Mouse (Mus musculus) limb, embryonic 11.5 days (tissue): ENCODE data around the gene Ift81. TPM values are rescaled to one million over a fixed set of nuclear protein-coding genes. Genes with fewer than 3 reads are reported as not detected.

ENCODE experiments used
- ATAC-seq: fragments of 200-750 bp; cut with Nextera tagmentation; 2 replicates; pipeline ENCODE4 v1.8.0; 2017; ENCODE audit warnings: low read depth; ENCODE audit not compliant: insufficient number of reproducible peaks, low FRiP score, low TSS enrichment
- DNase-seq: peaks from one replicate; pipeline ENCODE4 v3.0.0-alpha.2; 2015; ENCODE audit warnings: low spot score
- H3K27ac ChIP-seq: fragments of 300-500 bp; sonication (generic); replicated peaks from 2 replicates; pipeline ENCODE4 v1.5.1; 2014; ENCODE audit warnings: low read depth, mild to moderate bottlenecking, low read length
- H3K27me3 ChIP-seq: fragments of 300-500 bp; sonication (generic); 2 replicates; pipeline ENCODE4 v1.6.1; 2014; ENCODE audit warnings: mild to moderate bottlenecking, low read length, mixed read lengths; ENCODE audit not compliant: control insufficient read depth, insufficient read depth
- H3K36me3 ChIP-seq: fragments of 300-500 bp; sonication (generic); 2 replicates; pipeline ENCODE4 v1.6.1; 2014; ENCODE audit warnings: mild to moderate bottlenecking, low read length, moderate library complexity, mixed read lengths; ENCODE audit not compliant: control insufficient read depth, insufficient read depth
- H3K4me1 ChIP-seq: fragments of 300-500 bp; sonication (generic); 2 replicates; pipeline ENCODE4 v1.6.1; 2014; ENCODE audit warnings: low read length, mixed read lengths; ENCODE audit not compliant: control insufficient read depth, insufficient read depth
- H3K4me2 ChIP-seq: fragments of 300-500 bp; sonication (generic); 2 replicates; pipeline ENCODE4 v1.6.1; 2014; ENCODE audit warnings: low read depth, mild to moderate bottlenecking, moderate library complexity; ENCODE audit not compliant: severe bottlenecking
- H3K4me3 ChIP-seq: fragments of 300-500 bp; sonication (generic); 2 replicates; pipeline ENCODE4 v1.5.1; 2014; ENCODE audit warnings: low read depth, low read length
- H3K9ac ChIP-seq: fragments of 300-500 bp; sonication (generic); 2 replicates; pipeline ENCODE4 v1.6.1; 2014; ENCODE audit warnings: mild to moderate bottlenecking, low read length
- H3K9me3 ChIP-seq: fragments of 300-500 bp; sonication (generic); 2 replicates; pipeline ENCODE4 v1.6.1; 2016; ENCODE audit warnings: low read length; ENCODE audit not compliant: control insufficient read depth
- WGBS: fragments of 180-500 bp; shearing (Covaris S2); extraction: QIAGEN DNeasy Blood & Tissue Kit; methylation state at CpG from one replicate; pipeline ENCODE4 v1.1.7; 2014; 5-methylcytosine and 5-hydroxymethylcytosine counted together
- polyA plus RNA-seq: library from polyadenylated mRNA; unstranded; fragments of >200 nt; fragmentation: Nextera tagmentation; extraction: Ambion mirVana; gene quantifications from 2 replicates; pipeline ENCODE4 v1.2.1, GENCODE M21; 2014

Ift81 gene
- 39.6 and 41.6 TPM in 2 replicates for polyA plus RNA-seq

GRCm38 (mm10) chr5:122613908-122614732, at the start of gene Ift81:
Gene Ift81 (minus strand): TSS chr5:122614518.
- DNase-seq = peak; percentile 98
- Histone ChIP-seq H3K9ac (peak within 1 kb of the TSS; percentile 89), H3K36me3 (no peaks in the 10 kb centered on the region), H3K27ac (peak within 1 kb of the TSS; percentile 75; the same call in 1 of the 2 replicates), H3K27me3 (no peaks in the 10 kb centered on the region), H3K4me3 (peak within 1 kb of the TSS; percentile 83), H3K4me1 (0 out of 2 replicates have a peak, but pooled peaks cover 4% of the 10 kb centered on the region), H3K4me2 (peak within 1 kb of the TSS; percentile 67), H3K9me3 (no peaks in the 10 kb centered on the region)
- ATAC-seq = peak; percentile 87
- 2% methylated on average over 67 of the region's 67 CpGs for WGBS

- Histone ChIP-seq H3K9me3 (no peaks in the 10 kb centered on the region), H3K27me3 (no peaks in the 10 kb centered on the region), H3K4me1 (no peaks in the 10 kb centered on the region), H3K4me3 (no peak overlapping the region), H3K9ac (no peak overlapping the region), H3K36me3 (no peaks in the 10 kb centered on the region), H3K27ac (no peak overlapping the region), H3K4me2 (no peak overlapping the region)
- DNase-seq (no peak), ATAC-seq (no peak)
- 94% methylated on average over 6 of the region's 6 CpGs for WGBS
Measured at GRCm38 (mm10) chr5:122662501-122662900, 48.2 kb upstream of the Ift81 start.

GRCm38 (mm10) chr5:122656808-122657207, 42.5 kb upstream of the Ift81 start:
- Histone ChIP-seq H3K9ac (no peak overlapping the region), H3K4me3 (no peak overlapping the region), H3K4me2 (no peak overlapping the region), H3K36me3 (no peaks in the 10 kb centered on the region), H3K4me1 (peaks cover 5% of the 10 kb centered on the region; the same call in 1 of the 2 replicates), H3K9me3 (no peaks in the 10 kb centered on the region), H3K27me3 (no peaks in the 10 kb centered on the region), H3K27ac (no peak overlapping the region)
- DNase-seq (no peak), ATAC-seq (no peak)
- 89% methylated on average over 12 of the region's 12 CpGs for WGBS

- WGBS = 60% methylated on average over 5 of the region's 5 CpGs
Measured at GRCm38 (mm10) chr5:122654268-122654573, 39.9 kb upstream of the Ift81 start.

GRCm38 (mm10) chr5:122653446-122654267, 39.3 kb upstream of the Ift81 start:
- Histone ChIP-seq H3K27ac (peak overlapping the region; percentile 74), H3K27me3 (no peaks in the 10 kb centered on the region), H3K36me3 (no peaks in the 10 kb centered on the region), H3K4me1 (peaks cover 5% of the 10 kb centered on the region; the same call in 1 of the 2 replicates), H3K4me2 (no peak overlapping the region), H3K9me3 (no peaks in the 10 kb centered on the region), H3K9ac (peak overlapping the region; percentile 38; the same call in 1 of the 2 replicates), H3K4me3 (no peak overlapping the region)
- DNase-seq = peak; percentile 45
- peak; percentile 39; the same call in 1 of the 2 replicates for ATAC-seq
- WGBS = 47% methylated on average over 15 of the region's 15 CpGs

More at GRCm38 (mm10) chr5:122654268-122654573, 39.9 kb upstream of the Ift81 start:
- Histone ChIP-seq H3K9ac (peak overlapping the region; percentile 38; the same call in 1 of the 2 replicates), H3K9me3 (no peaks in the 10 kb centered on the region), H3K4me1 (peaks cover 5% of the 10 kb centered on the region; the same call in 1 of the 2 replicates), H3K4me2 (no peak overlapping the region), H3K27ac (peak overlapping the region; percentile 74), H3K36me3 (no peaks in the 10 kb centered on the region), H3K4me3 (no peak overlapping the region), H3K27me3 (no peaks in the 10 kb centered on the region)
- DNase-seq = no peak
- ATAC-seq = no peak

GRCm38 (mm10) chr5:122653112-122653445, 38.8 kb upstream of the Ift81 start:
- DNase-seq (peak; percentile 28), ATAC-seq (no peak)
- no peak overlapping the region; the same call in 1 of the 2 replicates for H3K27ac ChIP-seq
- H3K27me3 ChIP-seq = no peaks in the 10 kb centered on the region
- no peak overlapping the region for H3K4me2 ChIP-seq
- H3K4me3 ChIP-seq = no peak overlapping the region
- H3K9me3 ChIP-seq = no peaks in the 10 kb centered on the region
- peaks cover 5% of the 10 kb centered on the region; the same call in 1 of the 2 replicates for H3K4me1 ChIP-seq
- no peaks in the 10 kb centered on the region for H3K36me3 ChIP-seq
- 82% methylated on average over 10 of the region's 10 CpGs for WGBS
- H3K9ac ChIP-seq = no peak overlapping the region

GRCm38 (mm10) chr5:122652506-122652905, 38.2 kb upstream of the Ift81 start:
- ATAC-seq (no peak), DNase-seq (no peak)
- no peak overlapping the region for H3K27ac ChIP-seq
- no peaks in the 10 kb centered on the region for H3K9me3 ChIP-seq
- no peaks in the 10 kb centered on the region for H3K36me3 ChIP-seq
- no peak overlapping the region for H3K4me2 ChIP-seq
- no peak overlapping the region for H3K4me3 ChIP-seq
- H3K27me3 ChIP-seq = no peaks in the 10 kb centered on the region
- H3K4me1 ChIP-seq = peaks cover 5% of the 10 kb centered on the region; the same call in 1 of the 2 replicates
- H3K9ac ChIP-seq = no peak overlapping the region
- 82% methylated on average over 7 of the region's 7 CpGs for WGBS

GRCm38 (mm10) chr5:122650100-122650499, 35.8 kb upstream of the Ift81 start:
- no peak for DNase-seq

More at GRCm38 (mm10) chr5:122650100-122650499, 35.8 kb upstream of the Ift81 start:
- no peaks in the 10 kb centered on the region for H3K36me3 ChIP-seq
- 81% methylated on average over 8 of the region's 8 CpGs for WGBS
- no peak overlapping the region for H3K9ac ChIP-seq
- H3K4me2 ChIP-seq = no peak overlapping the region
- no peaks in the 10 kb centered on the region for H3K27me3 ChIP-seq
- ATAC-seq = no peak
- H3K4me1 ChIP-seq = peaks cover 5% of the 10 kb centered on the region; the same call in 1 of the 2 replicates
- no peaks in the 10 kb centered on the region for H3K9me3 ChIP-seq
- no peak overlapping the region for H3K27ac ChIP-seq
- H3K4me3 ChIP-seq = no peak overlapping the region
